Mouse (Mus musculus): ENCODE data around the gene Clybl. TPM values are rescaled to one million over a fixed set of nuclear protein-coding genes. Genes with fewer than 3 reads are reported as not detected.

Clybl gene
- polyA plus RNA-seq, 1 experiment from 2014 or later, result 20.7 TPM

GRCm38 (mm10) chr14:122371979-122372378 lies 190.5 kb downstream of the Clybl start:
- no peak overlapping the region for H3K4me3 ChIP-seq (ENCODE audit: low read depth, low read length)
- 57% methylated on average over 5 of the region's 5 CpGs for WGBS
- ATAC-seq (ENCODE audit: insufficient read depth), result no peak
- no peak overlapping the region for H3K4me2 ChIP-seq
- no peak for DNase-seq
- H3K9me3 ChIP-seq (ENCODE audit: low read depth, low read length), result no peaks in the 10 kb centered on the region
- H3K4me1 ChIP-seq (ENCODE audit: insufficient read depth), result no peaks in the 10 kb centered on the region
- no peak for TF ChIP-seq CTCF (IDR thresholded peaks at IDR 0.05; ENCODE audit: low read depth)
- 0 out of 2 replicates have a peak, but pooled peaks cover 3% of the 10 kb centered on the region for H3K27me3 ChIP-seq (ENCODE audit: insufficient read depth, low read length)
- H3K36me3 ChIP-seq (ENCODE audit: insufficient read depth), result no peaks in the 10 kb centered on the region
- no peak overlapping the region for H3K9ac ChIP-seq
- H3K27ac ChIP-seq (ENCODE audit: low read depth), result no peak overlapping the region

DNA sequence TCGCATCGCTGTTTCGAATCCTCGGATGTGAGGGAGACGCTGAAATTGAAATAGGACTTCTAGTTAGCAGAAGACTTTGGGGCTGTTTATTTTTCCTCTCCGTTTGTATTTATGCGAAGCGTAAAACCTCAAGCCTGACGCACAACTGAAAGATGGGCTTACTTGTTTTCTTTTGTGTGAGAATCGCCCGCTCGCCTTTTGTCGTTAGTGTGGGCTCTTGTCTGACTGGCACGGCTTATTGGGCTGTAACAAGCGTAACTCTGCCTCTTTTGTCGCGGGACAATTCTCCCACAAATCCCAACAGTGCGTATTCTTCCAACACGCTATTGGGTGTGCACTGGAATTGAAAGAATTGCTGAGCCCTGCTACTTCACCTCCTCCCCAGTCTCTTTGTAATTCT lies 192.0 kb downstream of the Clybl start:
- H3K4me1 ChIP-seq (ENCODE audit: insufficient read depth), result no peaks in the 10 kb centered on the region
- DNase-seq, result no peak
- 0 out of 2 replicates have a peak overlapping the region, but pooled peaks have one; percentile 10 for H3K4me2 ChIP-seq
- TF ChIP-seq CTCF (IDR thresholded peaks at IDR 0.05; ENCODE audit: low read depth), result no peak
- 0 out of 2 replicates have a peak, but pooled peaks cover 3% of the 10 kb centered on the region for H3K27me3 ChIP-seq (ENCODE audit: insufficient read depth, low read length)
- H3K4me3 ChIP-seq (ENCODE audit: low read depth, low read length), result no peak overlapping the region
- 41% methylated on average over 19 of the region's 19 CpGs for WGBS
- H3K36me3 ChIP-seq (ENCODE audit: insufficient read depth), result no peaks in the 10 kb centered on the region
- no peak overlapping the region for H3K27ac ChIP-seq (ENCODE audit: low read depth)
- H3K9me3 ChIP-seq (ENCODE audit: low read depth, low read length), result no peaks in the 10 kb centered on the region
- no peak overlapping the region for H3K9ac ChIP-seq
- ATAC-seq (ENCODE audit: insufficient read depth), result no peak

DNA sequence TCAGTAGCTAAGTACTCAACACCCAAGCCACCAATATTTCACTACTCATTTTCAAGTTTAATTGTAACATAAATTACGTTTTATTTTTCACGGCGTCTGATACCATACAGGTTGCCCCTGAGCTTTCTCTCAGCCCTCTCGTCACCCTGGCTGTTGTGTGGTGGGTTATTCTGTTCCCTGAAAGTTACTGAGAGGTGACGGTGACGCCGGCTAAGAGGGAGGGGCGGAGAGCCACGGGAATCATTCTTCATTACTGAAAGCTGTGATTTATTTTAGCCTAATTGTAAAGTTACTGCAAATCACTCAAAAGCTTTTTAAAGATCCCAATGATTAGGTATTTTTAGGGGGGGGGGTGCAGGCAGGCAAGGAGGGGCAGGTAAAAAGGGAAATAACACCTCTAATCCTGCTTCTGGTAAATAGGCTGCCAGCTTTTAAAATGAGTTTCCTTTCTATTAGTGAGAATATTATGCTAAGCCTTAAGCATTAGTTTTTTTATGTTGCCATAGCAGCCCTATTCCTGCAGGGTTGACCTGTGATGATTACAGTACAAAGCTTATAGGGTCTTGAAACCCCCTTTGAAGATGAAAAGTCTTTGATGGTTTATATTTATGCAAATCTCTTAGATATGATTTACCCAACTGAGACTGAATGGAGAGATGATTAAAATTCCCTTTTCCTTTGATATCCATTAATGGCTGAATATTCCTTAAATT lies 192.9 kb downstream of the Clybl start:
- no peak overlapping the region for H3K4me3 ChIP-seq (ENCODE audit: low read depth, low read length)
- H3K27ac ChIP-seq (ENCODE audit: low read depth), result no peak overlapping the region
- no peak overlapping the region for H3K4me2 ChIP-seq
- 0 out of 2 replicates have a peak, but pooled peaks cover 3% of the 10 kb centered on the region for H3K27me3 ChIP-seq (ENCODE audit: insufficient read depth, low read length)
- H3K9ac ChIP-seq, result no peak overlapping the region
- H3K4me1 ChIP-seq (ENCODE audit: insufficient read depth), result no peaks in the 10 kb centered on the region
- no peaks in the 10 kb centered on the region for H3K36me3 ChIP-seq (ENCODE audit: insufficient read depth)
- DNase-seq, result no peak
- ATAC-seq (ENCODE audit: insufficient read depth), result no peak
- no peak for TF ChIP-seq CTCF (IDR thresholded peaks at IDR 0.05; ENCODE audit: low read depth)
- H3K9me3 ChIP-seq (ENCODE audit: low read depth, low read length), result no peaks in the 10 kb centered on the region
- 20% methylated on average over 9 of the region's 9 CpGs for WGBS

DNA sequence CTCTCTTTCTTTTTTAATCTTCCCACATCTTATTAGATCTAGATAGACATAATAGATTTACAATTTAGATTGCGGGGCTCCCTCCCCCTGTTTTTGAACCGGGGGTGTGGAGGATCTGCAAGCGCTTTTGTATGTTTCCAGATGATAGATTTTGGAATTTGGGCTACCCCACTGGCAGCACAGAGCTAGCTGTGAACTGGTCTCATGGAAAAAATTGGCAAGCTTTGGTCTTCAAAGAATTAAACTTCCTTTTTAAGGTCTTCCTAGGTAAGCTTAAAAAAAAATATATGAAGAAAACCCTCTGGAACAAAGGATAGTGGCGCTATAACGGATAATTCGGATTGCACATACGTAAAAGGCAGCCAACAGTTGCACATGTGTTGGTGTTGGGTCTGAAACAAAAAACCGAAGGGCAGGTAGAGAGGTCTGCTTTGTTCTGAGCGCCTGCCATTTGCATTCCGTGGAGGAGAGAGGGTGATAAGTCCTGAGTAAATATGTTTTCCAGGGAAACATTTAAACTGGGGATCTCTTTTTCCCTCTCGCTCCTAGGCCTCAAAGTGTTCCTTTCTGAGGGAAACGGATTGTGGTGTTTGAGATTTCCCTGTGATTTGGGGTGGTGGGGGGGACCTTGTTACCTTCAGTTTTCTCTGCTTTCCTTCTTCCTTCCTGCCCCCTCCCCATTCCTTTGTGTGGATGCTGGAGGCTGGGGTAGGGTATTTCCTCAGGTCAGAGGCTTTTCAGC lies 193.7 kb downstream of the Clybl start:
- no peaks in the 10 kb centered on the region for H3K4me1 ChIP-seq (ENCODE audit: insufficient read depth)
- no peak for DNase-seq
- no peak for ATAC-seq (ENCODE audit: insufficient read depth)

GRCm38 (mm10) chr14:122376482-122377143 lies 195.1 kb downstream of the Clybl start:
- no peaks in the 10 kb centered on the region for H3K4me1 ChIP-seq (ENCODE audit: insufficient read depth)
- ATAC-seq (ENCODE audit: insufficient read depth) (no peak), DNase-seq (no peak)
- H3K9ac ChIP-seq, result no peak overlapping the region
- H3K36me3 ChIP-seq (ENCODE audit: insufficient read depth), result no peaks in the 10 kb centered on the region
- no peak overlapping the region for H3K4me3 ChIP-seq (ENCODE audit: low read depth, low read length)
- no peak overlapping the region for H3K4me2 ChIP-seq
- H3K9me3 ChIP-seq (ENCODE audit: low read depth, low read length), result no peaks in the 10 kb centered on the region
- 0 out of 2 replicates have a peak, but pooled peaks cover 3% of the 10 kb centered on the region for H3K27me3 ChIP-seq (ENCODE audit: insufficient read depth, low read length)
- WGBS, result 59% methylated on average over 9 of the region's 9 CpGs
- no peak overlapping the region for H3K27ac ChIP-seq (ENCODE audit: low read depth)
- TF ChIP-seq CTCF (IDR thresholded peaks at IDR 0.05; ENCODE audit: low read depth), result no peak

More for the DNA sequence above, 193.7 kb downstream of the Clybl start:
- no peaks in the 10 kb centered on the region for H3K9me3 ChIP-seq (ENCODE audit: low read depth, low read length)
- no peak overlapping the region for H3K9ac ChIP-seq
- TF ChIP-seq CTCF (IDR thresholded peaks at IDR 0.05; ENCODE audit: low read depth), result no peak
- H3K27ac ChIP-seq (ENCODE audit: low read depth), result no peak overlapping the region
- 54% methylated on average over 12 of the region's 12 CpGs for WGBS
- no peak overlapping the region for H3K4me2 ChIP-seq
- H3K27me3 ChIP-seq (ENCODE audit: insufficient read depth, low read length), result 0 out of 2 replicates have a peak, but pooled peaks cover 3% of the 10 kb centered on the region
- no peak overlapping the region for H3K4me3 ChIP-seq (ENCODE audit: low read depth, low read length)
- H3K36me3 ChIP-seq (ENCODE audit: insufficient read depth), result no peaks in the 10 kb centered on the region

DNA sequence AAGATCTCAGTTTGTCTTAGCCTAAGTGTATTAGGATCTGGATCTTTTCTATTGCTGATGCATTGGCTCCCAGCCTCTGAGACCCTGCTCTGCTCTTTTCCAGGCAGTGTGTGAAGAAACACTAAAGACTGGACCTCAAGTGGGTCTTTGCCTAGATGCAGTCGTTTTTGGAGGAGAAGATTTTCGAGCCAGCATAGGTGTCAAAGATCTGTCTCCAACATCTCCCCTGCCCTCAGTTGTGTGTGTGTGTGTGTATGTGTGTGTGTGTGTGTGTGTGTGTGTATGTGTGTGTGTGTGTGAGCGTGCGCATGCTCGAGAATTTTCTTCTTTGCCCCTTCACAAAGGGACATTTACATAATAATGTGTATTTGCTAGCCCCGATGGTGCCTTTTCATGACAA lies 196.2 kb downstream of the Clybl start:
- no peak overlapping the region for H3K9ac ChIP-seq
- TF ChIP-seq CTCF (IDR thresholded peaks at IDR 0.05; ENCODE audit: low read depth), result no peak
- H3K4me3 ChIP-seq (ENCODE audit: low read depth, low read length), result no peak overlapping the region
- ATAC-seq (ENCODE audit: insufficient read depth), result no peak
- no peak overlapping the region for H3K27ac ChIP-seq (ENCODE audit: low read depth)
- no peaks in the 10 kb centered on the region for H3K4me1 ChIP-seq (ENCODE audit: insufficient read depth)
- H3K27me3 ChIP-seq (ENCODE audit: insufficient read depth, low read length), result 0 out of 2 replicates have a peak, but pooled peaks cover 3% of the 10 kb centered on the region
- 83% methylated on average over 6 of the region's 6 CpGs for WGBS
- no peak overlapping the region for H3K4me2 ChIP-seq
- DNase-seq, result no peak
- H3K36me3 ChIP-seq (ENCODE audit: insufficient read depth), result no peaks in the 10 kb centered on the region
- H3K9me3 ChIP-seq (ENCODE audit: low read depth, low read length), result no peaks in the 10 kb centered on the region

- no peak for ATAC-seq (ENCODE audit: insufficient read depth)
- no peak overlapping the region for H3K27ac ChIP-seq (ENCODE audit: low read depth)
- no peaks in the 10 kb centered on the region for H3K36me3 ChIP-seq (ENCODE audit: insufficient read depth)
- no peak overlapping the region for H3K4me2 ChIP-seq
- no peak overlapping the region for H3K9ac ChIP-seq
- no peak for DNase-seq
- H3K27me3 ChIP-seq (ENCODE audit: insufficient read depth, low read length), result peaks cover 5% of the 10 kb centered on the region; the same call in 1 of the 2 replicates
- H3K4me1 ChIP-seq (ENCODE audit: insufficient read depth), result no peaks in the 10 kb centered on the region
- WGBS, result 77% methylated on average over 9 of the region's 9 CpGs
- no peaks in the 10 kb centered on the region for H3K9me3 ChIP-seq (ENCODE audit: low read depth, low read length)
- no peak for TF ChIP-seq CTCF (IDR thresholded peaks at IDR 0.05; ENCODE audit: low read depth)
- no peak overlapping the region for H3K4me3 ChIP-seq (ENCODE audit: low read depth, low read length)
Measured at GRCm38 (mm10) chr14:122379076-122379475, 197.6 kb downstream of the Clybl start.

Data from lung, embryonic 14.5 days (tissue).